Mouse (Mus musculus): ENCODE data around the gene Mtmr10.

- TF ChIP-seq CTCF (IDR thresholded peaks at IDR 0.05; ENCODE audit: low read depth, low read length): no peak
- no peak for TF ChIP-seq EP300 (IDR thresholded peaks at IDR 0.05; ENCODE audit: insufficient read depth, low read depth, low read length)
Observed at GRCm38 (mm10) chr7:64296286-64297010, 9.0 kb downstream of the Mtmr10 start.
